Mouse (Mus musculus) CH12.LX (cell line): ENCODE results near the gene Gna12.

Source experiments
- CHD1 ChIP-seq: IDR thresholded peaks from 2 replicates; pipeline ENCODE4 v1.6.1; 2012; ENCODE audit warnings: low read depth, low read length, improper control_type of control experiment, inconsistent platforms
- CTCF ChIP-seq, 2 experiments: IDR thresholded peaks in 1 of 2; conservative IDR thresholded peaks in 1 of 2; 2 replicates each; pipeline ENCODE4 v1.5.1; 2011 to 2012; ENCODE audit warnings: low read depth in 2 of 2, low read length in 2 of 2, improper control_type of control experiment in 1 of 2, inconsistent platforms in 1 of 2, mild to moderate bottlenecking in 1 of 2, moderate library complexity in 1 of 2
- EP300 ChIP-seq: IDR thresholded peaks from 2 replicates; pipeline ENCODE4 v1.6.1; 2011; ENCODE audit warnings: low read length, improper control_type of control experiment
- HCFC1 ChIP-seq: IDR thresholded peaks from 2 replicates; pipeline ENCODE4 v1.6.1; 2012; ENCODE audit warnings: low read depth, mild to moderate bottlenecking, inconsistent platforms, low read length, improper control_type of control experiment
- JUND ChIP-seq: conservative IDR thresholded peaks from 2 replicates; pipeline ENCODE4 v1.6.1; 2011; ENCODE audit warnings: low read depth, low read length, improper control_type of control experiment
- KAT2A ChIP-seq: IDR thresholded peaks from 2 replicates; pipeline ENCODE4 v1.6.1; 2012; ENCODE audit warnings: low read length, improper control_type of control experiment, inconsistent platforms; ENCODE audit not compliant: insufficient replicate concordance
- PAX5 ChIP-seq: IDR thresholded peaks from 2 replicates; pipeline ENCODE4 v1.6.1; 2012; ENCODE audit warnings: low read length, inconsistent platforms, mixed read lengths
- RAD21 ChIP-seq: IDR thresholded peaks from 2 replicates; pipeline ENCODE4 v1.6.1; 2011; ENCODE audit warnings: low read depth, mild to moderate bottlenecking, low read length, improper control_type of control experiment, moderate library complexity
- TBP ChIP-seq: conservative IDR thresholded peaks from 2 replicates; pipeline ENCODE4 v1.6.1; 2011; ENCODE audit warnings: low read depth, low read length, improper control_type of control experiment
- UBTF ChIP-seq: IDR thresholded peaks from 2 replicates; pipeline ENCODE4 v1.6.1; 2012; ENCODE audit warnings: low read depth, mild to moderate bottlenecking, inconsistent platforms, low read length, improper control_type of control experiment, moderate library complexity

GRCm38 (mm10) chr5:140816950-140817568, 13.2 kb downstream of the Gna12 start:
- TF ChIP-seq RAD21 (no peak), TBP (no peak), HCFC1 (no peak), CTCF (conservative IDR thresholded peaks at IDR 0.05 in 1 of 2, IDR thresholded peaks at IDR 0.05 in 1 of 2; ENCODE audit: low read depth in 2 of 2, low read length in 2 of 2) (no peak), EP300 (no peak), JUND (no peak), PAX5 (no peak), CHD1 (no peak), KAT2A (no peak), UBTF (no peak)
